Mouse (Mus musculus): ENCODE data around the gene Gm3543. TPM values are rescaled to one million over a fixed set of nuclear protein-coding genes. Genes with fewer than 3 reads are reported as not detected.
"Not testable (repeated sequence)": the region's sequence is repeated elsewhere in the genome, so short reads cannot be mapped to it uniquely, and the experiment has no call there.

Gene Gm3543
- not detected for total RNA-seq (2022)

DNA sequence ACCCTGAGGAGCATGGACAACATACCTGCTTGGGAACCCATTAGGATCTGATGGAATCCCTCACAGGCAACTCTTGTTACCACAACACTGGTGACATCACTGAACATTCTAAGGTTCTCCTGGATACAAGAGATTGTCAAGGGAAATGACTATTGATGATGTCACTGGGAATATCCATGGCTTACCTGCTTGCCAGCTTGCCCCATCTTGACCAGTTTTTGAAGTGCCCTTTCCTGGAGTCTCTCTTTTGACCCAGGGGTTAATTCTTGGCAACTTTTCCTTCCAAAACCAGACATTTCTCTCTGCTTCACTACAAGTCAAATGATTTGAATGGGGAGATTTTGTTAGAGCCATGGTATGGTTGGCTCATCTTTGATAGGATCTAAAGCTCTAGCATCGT lies at the start of gene Gm3543:
TSS of gene Gm3543 (minus strand) at position 101 of the 400 bp plus-strand sequence.
- not testable (repeated sequence) for DNase-seq (ENCODE audit: low spot score in 2 of 2)

DNA sequence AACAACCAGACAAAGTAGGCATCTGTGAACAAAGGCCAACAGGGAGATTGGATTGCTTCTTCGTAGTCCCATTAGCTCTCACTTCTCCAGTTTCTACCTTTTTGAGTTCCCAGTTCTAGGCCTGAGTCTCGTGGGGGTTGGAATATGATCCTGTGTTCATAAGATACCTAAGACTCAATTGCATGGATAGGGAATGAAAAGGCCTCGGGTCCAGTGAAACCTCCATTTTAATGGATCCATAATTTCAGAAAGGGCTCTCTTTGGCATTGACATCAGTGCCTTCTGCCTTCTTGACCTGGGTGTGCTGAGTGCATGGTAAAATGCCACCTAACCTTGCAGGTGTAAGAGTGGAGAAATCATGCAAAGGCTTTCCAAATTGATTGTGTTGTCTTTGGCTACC lies 14.5 kb downstream of the Gm3543 start:
- not testable (repeated sequence) for DNase-seq (ENCODE audit: low spot score in 2 of 2)

DNA sequence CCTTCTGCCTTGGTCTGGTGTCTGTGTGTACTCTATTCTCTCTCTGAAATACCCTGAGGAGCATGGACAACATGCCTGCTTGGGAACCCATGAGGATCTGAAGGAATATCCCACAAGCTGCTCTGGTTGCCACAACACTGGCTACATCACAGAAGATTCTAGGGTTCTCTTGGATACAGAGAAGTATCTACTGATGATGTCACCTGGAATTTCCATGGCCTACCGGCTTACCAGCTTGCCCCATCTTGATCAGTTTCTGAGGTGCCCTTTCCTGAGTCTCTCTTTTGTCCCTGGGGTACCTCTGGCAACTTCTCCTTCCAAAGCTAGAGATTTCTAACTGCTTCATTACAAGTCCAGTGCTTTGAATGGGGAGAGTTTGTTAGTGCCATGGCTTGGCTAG lies 15.3 kb downstream of the Gm3543 start, which contains the start of gene Gm6401:
TSS of gene Gm6401 (minus strand) at position 101 of the 400 bp plus-strand sequence.
- DNase-seq (ENCODE audit: low spot score in 2 of 2): not testable (repeated sequence)

DNA sequence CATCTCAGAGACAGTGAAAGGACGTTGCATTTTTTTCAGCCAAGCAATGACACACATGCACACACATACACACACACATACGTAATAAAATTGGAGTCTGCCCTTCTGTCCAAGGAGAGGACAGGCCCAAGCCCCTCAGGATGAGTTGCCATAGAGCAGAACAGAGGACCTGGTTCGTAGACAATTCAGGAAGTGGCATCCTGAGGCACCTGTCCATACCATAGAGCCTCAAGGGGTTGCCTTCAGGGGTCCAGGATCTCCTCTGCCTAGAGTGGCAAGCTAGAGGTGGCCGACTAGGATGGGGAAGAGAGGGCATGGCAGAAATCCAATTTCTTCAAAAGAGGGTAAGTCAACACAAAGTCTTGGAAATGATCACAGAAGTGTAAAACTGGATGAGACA lies 19.0 kb downstream of the Gm3543 start:
- not testable (repeated sequence) for DNase-seq (ENCODE audit: low spot score in 2 of 2)

DNA sequence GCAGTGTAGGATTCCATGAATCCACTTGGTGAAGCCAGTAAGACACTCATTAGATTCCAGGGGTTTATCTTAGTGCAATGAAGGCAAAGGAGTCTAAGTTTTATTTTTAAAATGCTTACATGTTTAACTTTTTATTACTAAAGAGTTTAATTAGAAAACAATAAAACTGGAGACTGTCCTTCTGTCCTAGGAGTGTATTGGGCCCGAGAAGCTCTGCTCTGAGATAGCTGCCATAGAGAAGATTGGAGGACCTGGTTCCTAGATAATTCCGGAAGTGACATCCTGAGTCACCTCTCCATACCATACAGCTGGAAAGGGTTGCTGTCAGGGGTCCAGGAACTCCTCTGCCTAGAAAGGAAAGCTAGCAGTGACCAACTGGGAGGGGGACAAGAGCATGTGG lies 39.4 kb downstream of the Gm3543 start, which contains the start of gene 1700024B05Rik:
TSS of gene 1700024B05Rik (plus strand) at position 301 of the 400 bp plus-strand sequence.
- DNase-seq (ENCODE audit: low spot score in 2 of 2): not testable (repeated sequence)

Other genes with a start within 250 kb of the Gm3543 start
- not detected for gene Gm7929, start 232.7 kb downstream of the Gm3543 start, total RNA-seq (2022)
- not detected for gene Gm47189, start 210.9 kb downstream of the Gm3543 start, total RNA-seq (2022)
- not detected for gene Gm7980, start 76.0 kb downstream of the Gm3543 start, total RNA-seq (2022)
- gene 1700049E17Rik1, start 58.4 kb downstream of the Gm3543 start, total RNA-seq (2022): not detected
- not detected for gene 1700024B05Rik, start 39.3 kb downstream of the Gm3543 start, total RNA-seq (2022)
- gene Gm6401, start 15.4 kb downstream of the Gm3543 start, total RNA-seq (2022): not detected
- not detected for gene Gm7951, start 134.0 kb upstream of the Gm3543 start, total RNA-seq (2022)
- not detected for gene Gm17027, start 179.3 kb upstream of the Gm3543 start, total RNA-seq (2022)
- gene Gm3573, start 207.5 kb upstream of the Gm3543 start, total RNA-seq (2022): not detected